Mouse (Mus musculus) embryonic facial prominence, embryonic 15.5 days (tissue): ENCODE results near the gene Wdr60. TPM values are rescaled to one million over a fixed set of nuclear protein-coding genes. Genes with fewer than 3 reads are reported as not detected.

Source experiments
- ATAC-seq: fragments of 200-750 bp; cut with Nextera tagmentation; 2 replicates; pipeline ENCODE4 v1.8.0; 2017; ENCODE audit warnings: low read depth, moderate TSS enrichment; ENCODE audit not compliant: insufficient number of reproducible peaks, low FRiP score, low TSS enrichment
- H3K27ac ChIP-seq: fragments of 300-500 bp; sonication (generic); replicated peaks from 2 replicates; pipeline ENCODE4 v1.5.1; 2015; ENCODE audit warnings: mild to moderate bottlenecking, inconsistent platforms
- H3K27me3 ChIP-seq: fragments of 300-500 bp; sonication (generic); 2 replicates; pipeline ENCODE4 v1.6.1; 2015; ENCODE audit warnings: inconsistent platforms
- H3K36me3 ChIP-seq: fragments of 300-500 bp; sonication (generic); 2 replicates; pipeline ENCODE4 v1.6.1; 2015; ENCODE audit warnings: mild to moderate bottlenecking, inconsistent platforms
- H3K4me1 ChIP-seq: fragments of 300-500 bp; sonication (generic); 2 replicates; pipeline ENCODE4 v1.6.1; 2015; ENCODE audit warnings: inconsistent platforms
- H3K4me2 ChIP-seq: fragments of 300-500 bp; sonication (generic); replicated peaks from 2 replicates; pipeline ENCODE4 v1.6.1; 2015; ENCODE audit warnings: mild to moderate bottlenecking, inconsistent platforms
- H3K4me3 ChIP-seq: fragments of 300-500 bp; sonication (generic); replicated peaks from 2 replicates; pipeline ENCODE4 v1.5.1; 2015; ENCODE audit warnings: mild to moderate bottlenecking, inconsistent platforms
- H3K9ac ChIP-seq: fragments of 300-500 bp; sonication (generic); 2 replicates; pipeline ENCODE4 v1.6.1; 2015; ENCODE audit warnings: inconsistent platforms
- H3K9me3 ChIP-seq: fragments of 300-500 bp; sonication (generic); replicated peaks from 2 replicates; pipeline ENCODE4 v1.6.1; 2016; ENCODE audit warnings: inconsistent platforms
- WGBS: fragments of 180-500 bp; shearing (Covaris S2); methylation state at CpG from one replicate; pipeline ENCODE4 v1.1.7; 2015; 5-methylcytosine and 5-hydroxymethylcytosine counted together
- microRNA-seq: library from miRNA; unstranded; fragments of <30 nt; microRNA quantifications from one replicate; pipeline ENCODE4, GENCODE M21; 2016; ENCODE audit warnings: borderline number of aligned reads
- polyA plus RNA-seq: library from polyadenylated mRNA; unstranded; fragments of >200 nt; fragmentation: Nextera tagmentation; extraction: Ambion mirVana; gene quantifications from 2 replicates; pipeline ENCODE4 v1.2.1, GENCODE M21; 2015

Gene Wdr60
- polyA plus RNA-seq, 1 experiment from 2014 or later = 32.9 TPM

GRCm38 (mm10) chr12:116181436-116182050 is 81.3 kb downstream of the Wdr60 start:
- no peak for ATAC-seq
- Histone ChIP-seq H3K4me1 (no peaks in the 10 kb centered on the region), H3K4me3 (no peak overlapping the region), H3K27ac (no peak overlapping the region), H3K4me2 (no peak overlapping the region), H3K36me3 (no peaks in the 10 kb centered on the region), H3K27me3 (no peaks in the 10 kb centered on the region), H3K9me3 (no peaks in the 10 kb centered on the region), H3K9ac (no peak overlapping the region)
- 70% methylated on average over 4 of the region's 4 CpGs for WGBS

- no peaks in the 10 kb centered on the region for H3K36me3 ChIP-seq
- H3K27ac ChIP-seq = no peak overlapping the region
- no peak overlapping the region for H3K4me3 ChIP-seq
- 84% methylated on average over 3 of the region's 3 CpGs for WGBS
- ATAC-seq = no peak
- no peaks in the 10 kb centered on the region for H3K27me3 ChIP-seq
- H3K9ac ChIP-seq = no peak overlapping the region
- H3K4me2 ChIP-seq = no peak overlapping the region
- no peaks in the 10 kb centered on the region for H3K4me1 ChIP-seq
- no peaks in the 10 kb centered on the region for H3K9me3 ChIP-seq
These were observed 85.9 kb downstream of the Wdr60 start for GRCm38 (mm10) chr12:116176930-116177329.

DNA sequence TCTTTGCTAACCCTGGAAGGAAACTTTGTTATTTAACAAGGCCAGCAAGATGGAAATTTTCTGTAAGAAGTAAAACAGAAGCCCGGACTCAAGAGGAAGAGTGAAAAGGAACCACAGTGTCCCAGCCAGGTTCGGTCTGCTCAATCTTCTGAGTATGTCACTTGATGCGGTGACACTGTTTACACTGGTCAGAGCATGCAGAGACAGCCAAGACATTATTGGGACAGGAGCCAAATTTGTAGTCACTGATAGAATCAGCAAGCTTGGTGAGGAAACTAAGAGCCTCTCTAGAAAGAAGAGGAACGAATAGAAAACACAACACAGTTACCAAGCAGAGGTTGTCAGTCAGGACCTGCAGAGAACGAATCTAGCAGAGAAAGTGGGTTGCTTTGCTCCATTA is 93.2 kb downstream of the Wdr60 start:
- 69% methylated on average over 5 of the region's 5 CpGs for WGBS
- no peak for ATAC-seq

GRCm38 (mm10) chr12:116165368-116165767 is 97.5 kb downstream of the Wdr60 start:
- no peaks in the 10 kb centered on the region for H3K36me3 ChIP-seq

More for the DNA sequence above, 93.2 kb downstream of the Wdr60 start:
- Histone ChIP-seq H3K4me3 (no peak overlapping the region), H3K4me1 (no peaks in the 10 kb centered on the region), H3K27ac (no peak overlapping the region), H3K4me2 (no peak overlapping the region), H3K9me3 (no peaks in the 10 kb centered on the region), H3K36me3 (no peaks in the 10 kb centered on the region), H3K9ac (no peak overlapping the region), H3K27me3 (no peaks in the 10 kb centered on the region)

DNA sequence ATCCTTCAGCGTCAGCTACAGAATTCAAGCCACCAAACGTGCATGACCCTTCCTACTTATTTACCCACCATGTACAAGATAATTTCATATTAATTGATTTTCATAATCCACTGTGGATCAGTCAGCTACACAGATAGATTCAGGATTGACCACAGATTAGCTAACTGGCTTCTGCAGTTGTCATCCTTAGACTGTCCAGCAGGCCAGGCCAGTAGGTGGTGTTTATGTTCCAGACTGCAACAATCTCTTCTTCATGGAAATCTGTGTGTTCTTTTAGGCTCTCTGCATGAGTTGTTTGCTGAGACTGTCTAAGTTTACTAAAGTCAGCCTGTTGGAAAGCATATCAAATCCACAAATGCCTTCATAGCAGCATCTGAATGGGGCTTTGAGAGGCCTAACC is 103.1 kb downstream of the Wdr60 start:
- H3K4me1 ChIP-seq = no peaks in the 10 kb centered on the region
- 87% methylated on average over 2 of the region's 2 CpGs for WGBS
- H3K27me3 ChIP-seq = no peaks in the 10 kb centered on the region
- no peak overlapping the region for H3K27ac ChIP-seq
- H3K9me3 ChIP-seq = no peaks in the 10 kb centered on the region
- no peak overlapping the region for H3K4me2 ChIP-seq
- no peak overlapping the region for H3K9ac ChIP-seq
- no peak overlapping the region for H3K4me3 ChIP-seq
- no peaks in the 10 kb centered on the region for H3K36me3 ChIP-seq
- ATAC-seq = no peak

More at GRCm38 (mm10) chr12:116165368-116165767, 97.5 kb downstream of the Wdr60 start:
- Histone ChIP-seq H3K4me2 (no peak overlapping the region), H3K27me3 (no peaks in the 10 kb centered on the region), H3K4me3 (no peak overlapping the region), H3K4me1 (no peaks in the 10 kb centered on the region), H3K27ac (no peak overlapping the region), H3K9ac (no peak overlapping the region), H3K9me3 (no peaks in the 10 kb centered on the region)
- ATAC-seq = no peak

DNA sequence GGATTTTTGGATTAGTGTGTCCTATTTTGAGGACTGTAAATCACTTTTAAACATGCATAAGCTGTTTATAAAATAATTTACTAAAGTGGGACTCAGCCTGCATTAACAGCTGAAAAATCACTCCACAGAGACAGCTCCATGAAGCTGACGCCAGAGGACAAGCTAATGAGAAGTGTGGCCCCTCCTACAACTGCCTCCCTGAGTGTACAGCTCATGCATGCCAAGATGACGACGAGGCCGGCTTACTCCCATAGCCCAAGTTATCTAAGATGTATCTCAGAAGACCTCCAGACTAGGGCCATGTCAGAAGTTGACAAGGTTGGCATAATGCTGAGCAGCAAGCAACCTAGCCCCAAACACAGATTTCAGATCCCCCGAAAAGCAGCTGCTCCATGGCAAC is 103.6 kb downstream of the Wdr60 start:
- H3K27me3 ChIP-seq = no peaks in the 10 kb centered on the region
- no peak overlapping the region for H3K4me2 ChIP-seq
- 80% methylated on average over 5 of the region's 5 CpGs for WGBS
- H3K27ac ChIP-seq = no peak overlapping the region
- H3K9me3 ChIP-seq = no peaks in the 10 kb centered on the region
- H3K4me1 ChIP-seq = no peaks in the 10 kb centered on the region
- H3K9ac ChIP-seq = no peak overlapping the region
- H3K4me3 ChIP-seq = no peak overlapping the region
- ATAC-seq = no peak
- no peaks in the 10 kb centered on the region for H3K36me3 ChIP-seq

DNA sequence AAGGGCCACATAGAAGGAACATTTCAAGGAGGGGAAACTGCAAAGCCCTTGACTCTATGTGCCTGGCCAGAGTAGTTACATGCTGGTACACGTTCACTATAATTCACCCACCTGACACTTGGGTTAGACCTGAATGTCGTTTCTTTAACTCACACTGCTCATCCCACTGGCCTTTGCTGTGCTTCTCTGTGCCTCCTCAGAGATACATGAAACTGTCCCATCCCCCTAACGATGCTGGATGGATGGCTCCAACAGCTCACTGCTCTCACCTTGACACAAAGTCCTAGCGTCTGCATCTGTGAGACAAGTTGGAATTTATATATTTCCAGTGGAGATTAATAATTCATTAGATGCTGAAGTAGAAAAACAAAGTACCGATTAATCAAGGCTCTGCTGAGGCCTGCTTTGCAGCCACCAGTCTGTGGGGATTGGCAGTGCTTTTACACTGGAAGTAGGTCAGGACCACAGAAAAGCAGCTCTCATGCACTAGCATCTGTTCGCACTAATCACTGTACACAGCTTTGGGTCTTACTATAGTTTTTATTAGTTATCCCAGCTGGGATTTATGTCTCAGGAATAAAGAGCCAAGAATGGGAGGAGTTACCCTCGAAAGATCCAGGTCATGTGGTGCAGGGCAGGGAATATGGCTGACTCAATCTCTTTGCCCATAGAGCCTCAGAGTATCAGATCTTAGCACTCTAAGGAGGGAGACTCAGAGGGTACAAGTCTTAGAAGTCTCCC is 105.9 kb downstream of the Wdr60 start:
- WGBS = 82% methylated on average over 7 of the region's 7 CpGs
- no peak for ATAC-seq
- no peak overlapping the region for H3K9ac ChIP-seq
- H3K27me3 ChIP-seq = no peaks in the 10 kb centered on the region
- no peak overlapping the region for H3K4me2 ChIP-seq
- no peaks in the 10 kb centered on the region for H3K9me3 ChIP-seq
- H3K4me1 ChIP-seq = no peaks in the 10 kb centered on the region
- H3K4me3 ChIP-seq = no peak overlapping the region
- no peak overlapping the region for H3K27ac ChIP-seq
- H3K36me3 ChIP-seq = no peaks in the 10 kb centered on the region

Small RNAs within 50 kb of the gene (microRNA-seq; reads per million reads assigned to microRNA genes)
- not detected for gene Gm23190

Other genes with a start within 250 kb of the Wdr60 start
- gene Zfp386, start 215.3 kb downstream of the Wdr60 start, polyA plus RNA-seq = 44.0 and 44.2 TPM in 2 replicates
- gene Vipr2, start 185.3 kb downstream of the Wdr60 start, polyA plus RNA-seq = 1.8 and 2.6 TPM in 2 replicates
- not detected in 2 replicates for gene Gm11027, start 12.4 kb upstream of the Wdr60 start, polyA plus RNA-seq
- gene Esyt2, start 18.2 kb upstream of the Wdr60 start, polyA plus RNA-seq = 20.3 and 21.7 TPM in 2 replicates
- 28.5 and 32.4 TPM in 2 replicates for gene Ncapg2, start 142.4 kb upstream of the Wdr60 start, polyA plus RNA-seq
- gene Ptprn2, start 222.7 kb upstream of the Wdr60 start, polyA plus RNA-seq = 0.12 and 0.13 TPM in 2 replicates